Mouse (Mus musculus) CH12.LX (cell line): ENCODE measurements around the gene Baz1b.

Source experiments
- CTCF ChIP-seq, 2 experiments: IDR thresholded peaks in 1 of 2; conservative IDR thresholded peaks in 1 of 2; 2 replicates each; pipeline ENCODE4 v1.5.1; 2011 to 2012; ENCODE audit warnings: low read depth in 2 of 2, low read length in 2 of 2, improper control_type of control experiment in 1 of 2, inconsistent platforms in 1 of 2, mild to moderate bottlenecking in 1 of 2, moderate library complexity in 1 of 2
- POLR2A ChIP-seq: IDR thresholded peaks from 2 replicates; pipeline ENCODE4 v1.6.1; 2011; ENCODE audit warnings: low read depth, mild to moderate bottlenecking, improper control_type of control experiment, low read length

- no peak for TF ChIP-seq CTCF (conservative IDR thresholded peaks at IDR 0.05 in 1 of 2, IDR thresholded peaks at IDR 0.05 in 1 of 2; ENCODE audit: low read depth in 2 of 2, low read length in 2 of 2)
- TF ChIP-seq POLR2A, result no peak
Observed at GRCm38 (mm10) chr5:135230186-135230585, 43.1 kb downstream of the Baz1b start.
